Mouse (Mus musculus) regulatory T cell (primary cell): ENCODE data around the gene Ifna15.

Experiments used
- in situ Hi-C: fragments of 300-600 bp; cut with MboI, MseI; formaldehyde crosslinking; loops from one replicate; pipeline ENCODE4 v1.15.1; 2025; ENCODE audit warnings: high pct_unique_total_duplicates

Ifna15 gene

DNA sequence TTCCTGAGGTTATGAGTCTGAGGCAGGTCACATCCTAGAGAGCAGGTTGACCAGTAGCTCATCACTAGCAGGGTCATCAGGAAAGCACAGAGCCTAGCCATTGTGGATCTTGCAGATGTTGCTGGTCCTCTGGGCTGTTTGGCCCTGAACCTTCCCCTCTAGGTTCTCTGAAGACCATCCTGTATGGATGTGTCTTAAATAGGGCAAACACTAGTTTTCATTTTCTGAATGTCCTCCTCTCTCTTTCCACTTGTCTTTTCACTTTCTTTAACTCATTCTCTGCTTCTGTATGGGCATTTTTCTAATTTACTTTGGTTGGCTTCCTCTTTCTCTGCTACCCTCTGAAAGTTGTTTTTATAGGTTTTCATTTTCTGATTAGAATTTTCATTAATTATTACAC is at the start of gene Ifna15:
TSS of gene Ifna15 (minus strand) at position 101 of the 400 bp plus-strand sequence.
- in situ Hi-C loops: loop anchor here (5.0 kb wide), 1 partner anchor 74 kb away; the partner anchor contains the start of gene C87499

DNA sequence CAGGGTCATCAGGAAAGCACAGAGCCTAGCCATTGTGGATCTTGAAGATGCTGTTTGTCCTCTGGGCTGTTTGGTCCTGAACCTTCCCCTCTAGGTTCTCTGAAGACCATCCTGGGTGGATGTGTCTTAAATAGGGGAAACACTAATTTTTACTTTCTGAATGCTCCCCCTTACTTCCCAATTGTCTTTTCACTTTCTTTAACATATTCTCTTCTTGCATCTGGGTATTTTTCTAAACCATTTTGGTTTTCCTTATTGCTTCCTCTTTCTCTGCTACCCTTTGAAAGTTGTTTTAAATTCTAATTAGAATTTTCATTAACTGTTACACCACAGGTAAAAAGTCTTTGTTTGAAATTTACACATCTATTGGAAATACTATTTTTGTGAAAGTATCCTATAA is 45.2 kb upstream of the Ifna15 start, which contains the start of gene Ifna12:
TSS of gene Ifna12 (minus strand) at position 101 of the 400 bp plus-strand sequence.
- in situ Hi-C loops: no loop called here

DNA sequence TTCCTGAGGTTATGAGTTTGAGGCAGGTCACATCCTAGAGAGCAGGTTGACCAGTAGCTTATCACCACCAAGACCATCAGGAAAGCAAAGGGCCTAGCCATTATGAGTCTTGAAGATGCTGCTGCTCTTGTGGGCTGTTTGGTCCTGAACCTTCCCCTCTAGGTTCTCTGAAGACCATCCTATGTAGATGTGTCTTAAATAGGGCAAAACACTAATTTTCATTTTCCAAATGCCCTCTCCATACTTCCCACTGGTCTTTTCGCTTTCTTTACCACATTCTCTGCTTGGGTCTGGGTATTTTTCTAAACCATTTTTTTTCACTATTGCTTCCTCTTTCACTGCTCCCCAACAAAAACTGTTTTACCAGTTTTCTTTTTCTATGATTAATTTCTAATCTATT is 34.2 kb upstream of the Ifna15 start, which contains the start of gene Ifna9:
TSS of gene Ifna9 (minus strand) at position 101 of the 400 bp plus-strand sequence.
- in situ Hi-C loops: no loop called here

DNA sequence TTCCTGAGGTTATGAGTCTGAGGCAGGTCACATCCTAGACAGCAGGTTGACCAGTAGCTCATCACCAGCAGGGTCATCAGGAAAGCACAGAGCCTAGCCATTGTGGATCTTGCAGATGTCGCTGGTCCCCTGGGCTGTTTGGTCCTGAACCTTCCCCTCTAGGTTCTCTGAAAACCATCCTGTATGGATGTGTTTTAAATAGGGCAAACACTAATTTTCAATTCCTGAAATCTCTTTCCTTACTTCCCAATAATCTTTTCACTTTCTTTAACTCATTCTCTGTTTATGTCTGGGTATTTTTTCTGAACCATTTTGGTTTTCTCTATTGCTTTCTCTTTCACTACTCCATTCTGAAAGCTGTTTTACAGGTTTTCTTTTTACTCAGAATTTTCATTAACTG is 13.7 kb upstream of the Ifna15 start, which contains the start of gene Ifna14:
TSS of gene Ifna14 (minus strand) at position 101 of the 400 bp plus-strand sequence.
- in situ Hi-C loops: no loop called here

- in situ Hi-C loops: no loop called here
Measured at GRCm38 (mm10) chr4:88561791-88562190, 3.7 kb upstream of the Ifna15 start.

DNA sequence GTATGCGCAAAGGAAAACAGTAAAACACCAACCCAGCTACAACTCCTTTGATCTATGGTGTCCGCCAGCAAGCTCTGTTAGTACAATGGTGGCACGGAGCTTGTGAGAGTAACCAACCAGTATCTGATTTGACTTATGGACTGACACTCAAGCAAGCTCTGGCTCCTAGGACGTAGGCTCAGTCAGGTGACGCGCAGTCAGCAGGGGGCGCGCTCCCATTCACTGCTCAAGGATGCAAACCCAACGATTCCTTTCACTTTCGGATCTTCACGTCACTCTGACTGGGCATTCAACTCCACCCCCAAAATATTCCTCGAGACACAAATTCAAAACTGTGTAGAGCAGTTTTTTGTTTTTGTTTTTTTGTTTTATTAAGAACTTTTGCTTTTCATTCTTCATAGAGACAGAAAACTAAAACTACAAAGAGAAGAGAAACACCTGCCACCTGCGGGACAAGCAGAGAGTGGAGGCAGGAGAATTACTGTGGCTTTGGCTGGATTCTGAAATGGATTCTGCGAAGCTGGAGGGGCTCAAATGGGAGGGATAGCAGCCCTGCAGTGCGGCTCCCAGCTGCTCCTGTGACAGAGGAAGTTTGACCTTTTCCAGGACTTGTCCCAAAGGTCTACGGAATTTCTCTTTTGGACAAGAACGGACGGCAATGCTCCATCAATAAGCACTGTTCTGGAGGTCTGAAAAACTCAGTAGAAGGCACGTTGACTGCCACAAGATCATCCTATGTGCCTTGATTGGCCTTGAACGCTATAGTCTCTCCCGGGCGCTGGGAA is 7.7 kb downstream of the Ifna15 start:
- in situ Hi-C loops: loop anchor here (5.0 kb wide), 1 partner anchor 1183 kb away; no protein-coding TSS in a partner anchor

- in situ Hi-C loops: loop anchor here (5.0 to 25.0 kb wide), 3 partner anchors 191 to 761 kb away; partner anchors contain the start of gene Mllt3
Measured at GRCm38 (mm10) chr4:88547986-88548385, 10.1 kb downstream of the Ifna15 start.

DNA sequence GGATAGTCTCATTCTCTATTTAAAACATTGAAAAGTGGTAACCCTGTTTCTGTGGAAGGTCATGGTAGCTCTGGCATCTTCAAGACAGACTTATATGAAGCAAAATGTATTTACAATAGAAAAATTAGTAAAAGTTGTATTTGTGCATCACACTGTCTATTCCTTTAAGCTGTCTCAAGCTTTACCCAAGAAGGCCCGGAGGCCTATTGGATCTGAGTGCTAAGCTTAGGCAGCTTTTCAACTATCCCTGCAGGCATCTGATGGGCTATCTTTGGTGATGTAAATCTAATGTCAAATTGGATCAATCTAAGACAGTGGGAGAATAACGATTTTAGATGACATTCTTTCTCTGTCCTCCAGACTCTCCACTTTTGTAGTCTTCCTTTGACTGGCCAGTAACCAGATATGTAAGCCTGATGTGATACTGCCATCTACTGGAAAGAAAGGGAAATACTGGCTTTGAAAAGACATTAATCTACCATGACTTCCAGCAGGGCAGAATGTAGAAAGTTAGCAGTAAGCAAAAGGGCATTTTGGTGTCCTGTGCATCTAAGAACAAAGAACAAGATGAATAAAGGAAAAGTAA is 14.3 kb downstream of the Ifna15 start:
- in situ Hi-C loops: loop anchor here (5.0 to 25.0 kb wide), 3 partner anchors 231 to 756 kb away; partner anchors contain the start of gene Mllt3

- in situ Hi-C loops: loop anchor here (25.0 kb wide), 2 partner anchors 500 to 750 kb away; partner anchors contain the start of gene Mllt3
Measured at GRCm38 (mm10) chr4:88537328-88537727, 20.7 kb downstream of the Ifna15 start.

DNA sequence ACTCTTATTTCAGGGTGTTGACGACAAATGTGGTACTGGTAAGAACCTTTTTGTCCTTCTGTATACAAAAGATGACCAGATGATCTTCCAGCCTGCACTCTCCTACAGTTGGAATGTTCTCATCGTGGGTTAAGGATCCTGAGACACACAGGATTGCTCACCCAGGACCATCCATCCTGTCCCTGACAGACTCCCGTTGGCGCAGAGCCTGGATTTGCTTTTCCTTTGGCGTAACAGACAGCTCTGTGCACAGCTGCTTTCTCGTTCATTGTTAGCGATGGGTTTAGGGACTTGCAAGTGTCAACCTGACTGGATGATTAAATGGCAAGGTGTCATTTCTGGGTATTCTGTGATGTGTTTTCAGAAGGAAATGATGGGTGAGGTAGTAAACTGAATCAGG is 21.4 kb downstream of the Ifna15 start:
- in situ Hi-C loops: loop anchor here (25.0 kb wide), 2 partner anchors 499 to 749 kb away; partner anchors contain the start of gene Mllt3

DNA sequence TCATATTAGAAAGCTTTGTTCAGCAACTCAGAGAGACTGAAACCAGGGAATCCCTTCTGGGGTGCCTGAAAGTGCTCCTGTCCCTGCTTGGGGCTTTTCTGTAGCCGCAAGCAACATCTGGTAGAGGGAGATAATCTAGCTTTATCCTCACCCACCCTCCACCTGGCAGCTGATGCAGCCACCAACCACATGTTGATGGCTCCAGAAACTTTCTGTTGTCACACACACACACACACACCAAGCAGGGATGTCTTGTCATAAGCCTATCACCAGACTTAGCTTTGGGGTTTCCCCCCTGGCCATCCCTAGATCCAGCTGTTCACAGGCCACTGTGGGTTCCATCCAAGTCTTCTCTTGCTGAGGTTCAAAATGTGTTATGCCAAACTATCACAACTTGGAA is 22.3 kb downstream of the Ifna15 start:
- in situ Hi-C loops: loop anchor here (25.0 kb wide), 2 partner anchors 498 to 748 kb away; partner anchors contain the start of gene Mllt3

DNA sequence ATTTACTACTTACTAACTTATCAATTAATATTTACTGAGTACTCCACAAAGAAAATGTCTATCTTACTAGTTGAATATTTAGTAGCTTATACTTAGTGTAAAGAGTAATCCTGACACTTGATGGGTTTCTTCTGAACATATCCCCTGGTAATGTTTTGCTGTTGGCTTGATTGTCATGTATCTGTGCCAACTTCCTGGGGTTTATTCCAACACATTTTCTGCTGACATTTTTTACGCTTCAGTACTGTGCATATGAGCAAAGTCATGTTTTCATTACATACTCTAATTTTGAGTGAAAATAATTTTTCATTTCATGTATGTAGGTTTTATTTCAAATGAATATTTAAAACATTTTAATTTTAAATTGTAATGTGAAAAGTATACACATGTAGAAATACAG is 23.1 kb downstream of the Ifna15 start:
- in situ Hi-C loops: loop anchor here (25.0 kb wide), 2 partner anchors 498 to 748 kb away; partner anchors contain the start of gene Mllt3

DNA sequence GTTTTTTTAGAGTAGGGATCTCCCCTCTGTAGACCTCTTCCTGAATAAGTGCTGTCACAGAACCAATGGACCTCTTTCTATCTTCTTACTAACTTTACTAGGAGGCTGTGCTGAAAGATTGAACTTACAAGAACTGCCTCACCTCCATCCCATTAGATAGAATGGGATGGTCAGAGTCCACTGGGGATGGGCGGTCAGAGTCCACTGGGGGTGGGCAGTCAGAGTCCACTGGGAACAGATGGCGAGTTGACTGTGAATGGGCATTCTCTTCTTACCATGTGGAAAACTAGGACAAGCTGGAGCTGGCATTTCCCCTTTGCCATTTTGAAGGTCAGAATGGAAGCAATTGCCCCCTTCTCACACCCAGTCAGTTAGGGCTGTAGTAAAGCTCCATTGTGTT is 24.5 kb downstream of the Ifna15 start:
- in situ Hi-C loops: loop anchor here (25.0 kb wide), 2 partner anchors 496 to 746 kb away; partner anchors contain the start of gene Mllt3

- in situ Hi-C loops: loop anchor here (25.0 kb wide), 2 partner anchors 494 to 744 kb away; partner anchors contain the start of gene Mllt3
Measured at GRCm38 (mm10) chr4:88530892-88531291, 27.2 kb downstream of the Ifna15 start.

DNA sequence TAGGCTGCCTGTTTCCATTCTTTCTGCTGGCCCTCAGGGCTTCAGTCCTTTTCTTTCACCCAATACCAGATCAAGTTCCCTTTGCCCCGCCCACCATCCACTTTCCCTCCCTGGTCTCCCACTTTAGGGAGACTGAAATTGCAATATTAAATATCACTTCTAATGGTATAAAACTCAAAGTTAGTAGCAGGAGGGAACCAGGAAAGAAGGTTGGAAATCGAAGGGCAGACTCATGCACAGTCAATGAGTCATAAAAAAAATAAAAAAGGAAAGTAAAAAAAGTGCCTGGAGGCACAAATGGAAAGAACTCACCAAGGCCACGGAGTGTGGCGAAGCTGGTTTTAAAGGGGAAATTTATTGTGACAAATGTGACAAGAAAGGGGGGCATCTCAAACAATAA is 27.8 kb downstream of the Ifna15 start:
- in situ Hi-C loops: loop anchor here (25.0 kb wide), 2 partner anchors 493 to 743 kb away; partner anchors contain the start of gene Mllt3

GRCm38 (mm10) chr4:88526379-88527049 is 31.5 kb downstream of the Ifna15 start:
- in situ Hi-C loops: loop anchor here (25.0 kb wide), 2 partner anchors 489 to 739 kb away; partner anchors contain the start of gene Mllt3

DNA sequence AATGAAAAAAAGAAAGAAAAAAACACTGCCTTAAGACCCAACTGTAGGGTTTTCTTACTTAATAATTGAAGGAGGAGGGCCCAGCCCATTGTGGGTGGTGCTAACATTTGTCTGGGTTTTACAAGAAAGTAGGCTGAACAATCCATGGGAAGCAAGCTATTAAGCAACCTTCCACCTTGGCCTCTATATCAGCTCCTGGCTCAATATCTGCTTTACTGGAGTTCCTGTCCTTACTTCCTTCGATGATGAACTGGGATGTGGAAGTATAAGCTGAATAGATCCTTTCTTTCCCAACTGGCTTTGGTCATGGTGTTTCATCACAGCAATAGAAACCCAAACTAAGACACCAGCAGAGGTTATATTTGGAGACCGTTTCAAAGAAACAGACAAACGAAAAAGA is 32.7 kb downstream of the Ifna15 start:
- in situ Hi-C loops: loop anchor here (25.0 kb wide), 2 partner anchors 488 to 738 kb away; partner anchors contain the start of gene Mllt3

DNA sequence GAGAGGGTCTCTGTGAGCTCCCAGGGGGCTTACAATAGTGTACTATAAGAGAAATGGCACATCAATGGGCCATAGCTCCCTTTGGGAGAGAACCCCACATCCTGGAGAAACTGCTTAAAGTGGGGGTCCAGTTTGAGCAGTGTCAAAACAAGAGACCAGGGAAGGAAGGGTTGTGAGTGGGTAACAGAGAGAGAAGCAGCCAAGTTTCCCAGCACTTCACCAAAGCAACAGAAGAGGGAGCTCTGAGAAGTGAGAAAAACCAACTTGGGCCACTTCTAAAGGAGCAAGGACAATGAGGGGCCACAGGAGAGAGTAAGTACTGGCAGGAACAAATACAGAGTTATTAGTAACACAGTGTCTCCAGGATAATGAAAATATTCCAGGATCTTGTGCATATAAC is 34.8 kb downstream of the Ifna15 start:
- in situ Hi-C loops: loop anchor here (5.0 kb wide), 1 partner anchor 96 kb away; no protein-coding TSS in a partner anchor

GRCm38 (mm10) chr4:88522674-88523073 is 35.4 kb downstream of the Ifna15 start, which contains the start of gene Ifnb1:
Ifnb1 (minus strand) TSS chr4:88522774.
- in situ Hi-C loops: loop anchor here (5.0 kb wide), 1 partner anchor 95 kb away; no protein-coding TSS in a partner anchor

- in situ Hi-C loops: no loop called here
Measured at GRCm38 (mm10) chr4:88517957-88518356, 40.1 kb downstream of the Ifna15 start.

DNA sequence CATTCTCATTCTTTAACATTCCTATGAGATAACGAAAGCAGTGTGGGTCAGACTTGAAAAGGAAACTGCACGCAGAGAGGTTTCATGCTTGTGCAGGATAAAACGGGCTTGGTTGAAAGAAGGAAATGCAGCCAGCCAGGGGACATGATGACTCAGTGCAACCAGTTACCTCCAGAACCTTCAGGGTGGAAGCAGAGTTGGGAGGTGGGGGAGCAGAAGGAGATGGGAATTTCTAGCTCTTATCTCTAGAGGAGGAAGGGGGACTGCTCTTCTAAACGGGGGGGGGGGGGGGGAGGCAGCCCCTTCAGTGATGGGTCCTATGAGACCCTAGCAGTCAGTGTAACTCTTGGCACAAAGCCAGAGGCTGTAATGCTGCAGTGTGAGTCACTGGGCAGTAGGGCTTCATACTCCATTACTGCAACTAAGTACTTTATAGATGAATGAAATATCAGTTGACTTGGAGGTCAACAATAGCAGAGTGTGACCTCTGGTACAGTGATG is 42.3 kb downstream of the Ifna15 start:
- in situ Hi-C loops: no loop called here
